Mouse (Mus musculus) heart, postnatal 0 days (tissue): ENCODE data around the gene Camk1.

Source experiments
- CTCF ChIP-seq: IDR thresholded peaks from 2 replicates; pipeline ENCODE4 v1.5.1; 2016; ENCODE audit warnings: antibody characterized with exemption, control low read depth, low read depth
- EP300 ChIP-seq: IDR thresholded peaks from 2 replicates; pipeline ENCODE4 v1.6.1; 2016; ENCODE audit warnings: antibody characterized with exemption, low read depth

- TF ChIP-seq EP300 (no peak), CTCF (no peak)
Observed at GRCm38 (mm10) chr6:113289346-113289745, 54.4 kb downstream of the Camk1 start.
